Mouse (Mus musculus): ENCODE results near the gene Tet2.

DNA sequence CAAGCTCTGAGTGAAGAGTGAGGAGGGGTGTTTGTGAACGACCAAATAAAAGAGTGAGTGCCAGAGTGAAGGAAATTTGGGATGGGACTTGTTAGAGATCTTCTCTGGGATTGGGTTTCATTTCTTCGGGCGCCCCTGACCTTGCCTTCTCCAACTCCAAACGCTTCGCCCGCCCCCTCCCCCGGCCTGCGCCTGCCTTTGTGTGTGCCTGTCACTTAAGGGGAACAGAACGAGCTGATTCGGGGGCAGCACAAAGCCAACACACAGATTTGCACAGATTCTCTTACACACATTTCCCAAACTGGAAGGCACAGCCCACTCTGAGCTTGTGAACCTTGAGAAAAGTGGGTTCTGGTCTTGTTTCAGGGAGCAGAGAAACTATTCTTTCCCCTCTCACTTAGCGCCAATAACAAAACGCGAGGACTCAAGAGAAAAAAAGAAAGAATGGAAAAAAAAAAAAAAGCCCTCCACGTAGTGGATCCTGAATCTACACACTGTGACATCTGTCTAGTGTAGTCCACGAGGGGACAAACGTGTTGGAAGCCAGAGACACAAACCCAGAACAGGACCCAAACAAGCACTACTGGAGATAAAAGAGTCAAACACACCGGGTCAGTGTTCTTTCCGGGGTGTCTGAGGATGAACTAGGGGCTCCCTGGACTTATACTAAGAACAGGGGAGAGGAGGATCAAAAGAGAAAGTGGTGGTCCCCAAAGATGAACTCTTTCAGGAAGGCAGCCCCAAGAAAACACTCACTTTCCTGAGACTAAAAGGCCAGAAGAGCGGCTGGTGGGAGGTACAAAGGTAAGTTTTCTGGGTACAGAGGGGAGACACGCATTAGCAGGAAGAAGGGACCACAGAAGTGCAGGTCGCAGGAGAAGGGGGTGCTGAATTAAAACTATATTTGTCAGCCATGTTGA is 1.6 kb downstream of the Tet2 start:
- TF ChIP-seq CTCF (IDR thresholded peaks at IDR 0.05; ENCODE audit: low read depth, low read length) = no peak
- TF ChIP-seq POLR2A (IDR thresholded peaks at IDR 0.05; ENCODE audit: insufficient read depth, low read length) = no peak
- no peak for TF ChIP-seq EP300 (IDR thresholded peaks at IDR 0.05; ENCODE audit: insufficient read depth, low read depth, low read length)
